Mouse (Mus musculus): ENCODE results near the gene Psma3.

- TF ChIP-seq POLR2A (IDR thresholded peaks at IDR 0.05; ENCODE audit: insufficient read length, low read depth) (no peak), USF1 (IDR thresholded peaks at IDR 0.05; ENCODE audit: low read depth) (no peak), E2F4 (IDR thresholded peaks at IDR 0.05; ENCODE audit: insufficient read depth) (no peak), MYOD1 (IDR thresholded peaks at IDR 0.05; ENCODE audit: control insufficient read depth in 1 of 3, insufficient read length in 2 of 3, low read depth in 2 of 3) (no peak), TCF12 (IDR thresholded peaks at IDR 0.05; ENCODE audit: insufficient read depth, poor library complexity, severe bottlenecking) (no peak), CEBPB (IDR thresholded peaks at IDR 0.05; ENCODE audit: insufficient read depth, poor library complexity, severe bottlenecking) (no peak), MYOG (IDR thresholded peaks at IDR 0.05; ENCODE audit: control insufficient read depth in 1 of 3, insufficient read depth in 1 of 3, insufficient read length in 2 of 3, low read depth in 2 of 3) (no peak), POLR2AphosphoS2 (IDR thresholded peaks at IDR 0.05; ENCODE audit: insufficient read length, low read depth) (no peak), MAX (IDR thresholded peaks at IDR 0.05; ENCODE audit: low read depth) (no peak), SRF (IDR thresholded peaks at IDR 0.05; ENCODE audit: control insufficient read depth, insufficient read length, low read depth) (no peak)
These were observed 22.8 kb downstream of the Psma3 start for GRCm38 (mm10) chr12:70997225-70997624.

Data from myocyte (in vitro differentiated cells).